Mouse (Mus musculus) myocyte (in vitro differentiated cells): Measurements from ENCODE around the gene B3galt6.

Experiments
- MAX ChIP-seq: IDR thresholded peaks from one replicate; pipeline ENCODE4 v1.6.1; 2011; ENCODE audit warnings: low read depth, mild to moderate bottlenecking, control low read depth
- POLR2AphosphoS2 ChIP-seq: IDR thresholded peaks from one replicate; pipeline ENCODE4 v1.6.1; 2011; ENCODE audit warnings: low read depth, control low read depth; ENCODE audit not compliant: insufficient read length
- REST ChIP-seq: IDR thresholded peaks from one replicate; pipeline ENCODE4 v1.6.1; 2011; ENCODE audit warnings: mild to moderate bottlenecking, control low read depth, moderate library complexity; ENCODE audit not compliant: insufficient read depth, insufficient read length
- USF1 ChIP-seq: IDR thresholded peaks from one replicate; pipeline ENCODE4 v1.6.1; 2011; ENCODE audit warnings: low read depth, mild to moderate bottlenecking, control low read depth, moderate library complexity

DNA sequence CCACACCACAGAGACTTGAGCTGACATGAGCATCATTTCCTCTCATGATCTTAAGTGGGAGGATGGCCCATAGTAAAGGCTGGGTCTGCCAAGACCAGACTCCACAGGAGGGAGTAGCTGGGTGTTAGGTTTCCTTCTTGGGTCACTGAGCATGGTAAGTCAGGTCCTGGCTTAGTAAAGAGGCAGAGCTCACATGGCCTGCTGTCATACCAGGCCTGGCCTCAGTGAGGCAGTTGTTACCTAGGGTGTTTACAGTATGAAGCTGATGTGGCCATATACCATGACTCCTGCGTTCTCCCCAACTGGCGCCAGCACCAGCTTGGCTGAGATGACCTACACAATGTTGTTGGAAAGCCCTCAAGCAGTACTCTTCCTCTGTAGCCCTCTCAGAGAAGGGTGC is 19.2 kb downstream of the B3galt6 start:
- TF ChIP-seq REST (no peak), MAX (no peak), USF1 (no peak), POLR2AphosphoS2 (no peak)
